Mouse (Mus musculus): Measurements from ENCODE around the gene Slc48a1. TPM values are rescaled to one million over a fixed set of nuclear protein-coding genes. Genes with fewer than 3 reads are reported as not detected.

Gene Slc48a1
- 100 to 1,000 TPM in 1 of 2 experiments, 10 to 100 TPM in 1; 76.3 to 103 TPM for total RNA-seq (2023)

DNA sequence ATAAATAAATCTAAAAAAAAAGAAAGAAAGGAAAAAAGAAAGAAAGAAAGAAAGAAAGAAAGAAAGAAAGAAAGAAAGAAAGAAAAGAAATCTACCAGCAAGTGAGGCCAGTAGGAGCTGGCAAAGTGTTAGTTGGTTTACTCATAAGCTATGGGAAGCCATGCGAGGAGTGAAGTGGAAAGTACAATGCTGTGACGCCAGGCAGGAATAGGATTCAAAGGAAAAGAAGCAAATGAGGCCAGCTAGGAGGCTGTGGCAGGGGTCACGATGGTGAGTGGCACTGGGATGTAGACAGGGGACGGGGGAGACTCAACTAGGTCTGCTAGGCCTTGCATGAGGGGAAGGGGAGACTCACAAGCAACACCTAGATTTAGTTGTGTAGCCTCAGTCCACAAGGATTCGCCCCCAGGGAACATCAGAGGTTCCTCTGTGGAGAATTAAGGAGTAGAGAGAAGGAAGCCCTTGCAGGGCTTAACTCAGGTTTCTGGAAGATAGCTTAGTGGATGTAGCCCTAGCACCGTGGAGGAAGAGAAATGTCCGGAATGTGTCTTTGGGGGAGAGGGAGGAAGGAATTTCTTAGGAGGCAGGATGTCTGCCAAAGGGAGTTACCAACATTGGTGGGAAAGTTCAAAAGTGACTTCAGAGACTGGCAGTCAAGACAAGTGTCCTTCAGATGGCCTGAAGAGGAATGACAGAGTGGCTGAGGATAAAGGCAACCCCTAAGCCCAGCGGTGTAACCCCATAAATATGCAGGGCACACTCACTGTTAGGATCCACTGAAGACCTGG is at the start of gene Slc48a1:
Slc48a1 (plus strand) TSS at position 210 of the 788 bp plus-strand sequence.

DNA sequence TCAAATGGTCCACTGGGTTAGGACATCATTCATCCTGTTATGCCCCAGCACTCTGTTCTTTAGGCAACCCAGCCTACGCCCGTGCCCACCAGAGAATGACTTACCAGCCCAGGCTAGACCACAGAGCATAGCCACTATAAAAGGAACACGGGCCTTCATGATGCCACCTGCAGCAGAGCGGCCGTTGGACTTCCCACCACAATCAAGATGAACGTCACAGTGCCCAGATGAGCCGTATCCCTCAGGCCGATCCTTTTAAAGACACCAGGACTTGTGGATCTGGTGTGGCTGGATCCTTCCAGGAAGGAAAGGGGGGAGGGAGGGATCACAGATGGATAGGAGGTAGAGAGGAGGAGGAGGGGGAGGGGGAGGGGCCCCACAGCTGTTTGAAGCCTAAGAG is 47.2 kb upstream of the Slc48a1 start, which contains the start of gene Endou:
Endou (minus strand) TSS at position 229 of the 400 bp plus-strand sequence.

DNA sequence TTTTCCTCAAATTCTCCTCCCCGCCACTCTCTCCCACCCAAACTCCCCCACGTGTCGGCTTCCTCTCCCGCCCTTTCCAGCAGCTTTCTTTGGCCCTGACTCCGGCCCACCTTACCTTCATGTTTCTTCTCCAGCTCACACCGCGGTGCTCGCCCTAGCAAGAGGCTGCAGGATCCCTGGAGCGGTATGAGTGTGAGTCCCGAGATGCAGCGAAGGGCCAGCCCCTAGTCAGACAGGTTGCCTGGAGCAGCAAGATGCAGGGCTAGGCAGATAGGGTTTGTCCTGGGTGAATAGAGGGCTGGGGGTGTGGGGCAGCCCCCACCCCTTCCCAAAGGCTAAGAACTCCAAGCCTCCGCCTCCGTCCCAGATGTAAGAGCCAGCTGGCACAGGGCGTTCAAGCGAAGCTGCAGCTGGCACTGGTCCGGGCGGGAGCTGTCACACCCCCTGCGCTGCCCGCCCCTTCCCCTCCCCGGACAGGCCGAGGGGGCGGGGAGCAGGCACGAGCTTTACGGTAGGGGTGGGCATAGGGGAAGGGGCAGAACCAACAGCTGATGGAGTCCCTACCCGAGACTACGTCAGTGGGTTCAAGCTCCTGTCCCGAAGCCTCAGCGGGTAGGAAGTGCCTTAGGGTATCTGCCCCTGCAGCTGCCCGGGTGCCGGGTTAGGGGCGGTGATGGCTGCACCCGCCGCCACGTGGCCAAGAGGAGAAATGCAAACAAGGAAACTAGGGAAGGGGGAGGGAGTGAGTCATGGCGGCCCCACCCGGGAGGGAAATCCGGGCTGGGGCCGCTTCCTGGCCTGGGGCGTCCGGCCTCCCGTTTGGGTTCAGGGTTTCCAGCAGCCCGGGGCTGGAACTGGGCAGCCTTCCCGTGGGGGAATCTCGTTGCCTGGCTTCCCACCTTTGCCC is 10.8 kb upstream of the Slc48a1 start, which contains the start of gene Rapgef3:
Rapgef3 (minus strand) TSS at position 693 of the 907 bp plus-strand sequence.

Other genes with a start within 250 kb of the Slc48a1 start
- 1 to 10 TPM; 6.6 to 6.7 TPM for gene Rpap3, start 72.7 kb upstream of the Slc48a1 start, total RNA-seq (2023)
- not detected for gene Endou, start 47.2 kb upstream of the Slc48a1 start, total RNA-seq (2023)
- 1 to 10 TPM; 2.4 to 3.3 TPM for gene Rapgef3, start 10.5 kb upstream of the Slc48a1 start, total RNA-seq (2023)
- 10 to 100 TPM; 24.9 to 25.8 TPM for gene Hdac7, start 66.0 kb downstream of the Slc48a1 start, total RNA-seq (2023)
- 1 to 10 TPM; 1.8 to 2.2 TPM for gene Vdr, start 132.1 kb downstream of the Slc48a1 start, total RNA-seq (2023)
- 10 to 100 TPM; 23.1 to 27.8 TPM for gene Tmem106c, start 185.7 kb downstream of the Slc48a1 start, total RNA-seq (2023)
- under 1 TPM in 1 of 2 experiments, not detected in 1; 0.15 TPM for gene Col2a1, start 226.2 kb downstream of the Slc48a1 start, total RNA-seq (2023)